Mouse (Mus musculus) gastrocnemius, adult 8-10 months (tissue): ENCODE results near the gene Tchh. TPM values are rescaled to one million over a fixed set of nuclear protein-coding genes. Genes with fewer than 3 reads are reported as not detected.
"Not testable (repeated sequence)": the region's sequence is repeated elsewhere in the genome, so short reads cannot be mapped to it uniquely, and the experiment has no call there.

Source experiments
- DNase-seq, 2 experiments: peaks; one replicate each; pipeline ENCODE4 v3.0.0; 2022; ENCODE audit warnings: low spot score in 2 of 2
- microRNA-seq: library from miRNA; unstranded; fragments of <30 nt; microRNA quantifications from one replicate; pipeline ENCODE4 v1.2.0, GENCODE M21; 2022
- total RNA-seq, 4 experiments: library from RNA; stranded (reverse); gene quantifications; 2 replicates each; pipeline ENCODE4 v1.2.4; 2022

Tchh gene
- total RNA-seq, 4 experiments from 2014 or later, result 0.05 TPM; not detected in 2

- no peak for DNase-seq
Observed at GRCm38 (mm10) chr3:93493992-93494391, 51.9 kb downstream of the Tchh start.

DNA sequence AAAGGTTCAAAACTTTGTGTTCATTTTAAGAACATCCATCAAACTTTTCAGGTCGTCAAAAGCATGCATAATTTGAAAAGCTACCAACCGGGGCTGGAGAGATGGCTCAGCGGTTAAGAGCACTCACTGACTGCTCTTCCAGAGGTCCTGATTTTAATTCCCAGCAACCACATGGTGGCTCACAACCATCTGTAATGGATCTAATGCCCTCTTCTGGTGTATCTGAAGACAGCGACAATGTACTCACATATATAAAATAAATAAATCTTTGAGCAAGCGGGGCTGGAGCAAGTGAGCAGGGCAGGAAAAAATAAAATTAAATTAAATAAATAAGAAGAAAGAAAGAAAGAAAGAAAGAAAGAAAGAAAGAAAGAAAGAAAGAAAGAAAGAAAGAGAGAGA, 52.6 kb downstream of the Tchh start:
- DNase-seq, result not testable (repeated sequence)

GRCm38 (mm10) chr3:93497131-93497530, 55.0 kb downstream of the Tchh start:
- DNase-seq, result no peak

Small RNAs within 50 kb of the gene (microRNA-seq; reads per million reads assigned to microRNA genes)
- gene Gm22752, result not detected

Other genes with a start within 250 kb of the Tchh start
- gene Flg2, start 245.1 kb upstream of the Tchh start, total RNA-seq, result not detected
- gene Flg, start 168.8 kb upstream of the Tchh start, total RNA-seq, result not detected
- gene Hrnr, start 122.6 kb upstream of the Tchh start, total RNA-seq, result not detected
- gene Rptn, start 48.6 kb upstream of the Tchh start, total RNA-seq, result not detected
- not detected for gene Tchhl1, start 26.4 kb downstream of the Tchh start, total RNA-seq
- 10 to 100 TPM; 14.8 to 39.6 (median 19.8) TPM for gene S100a11, start 78.2 kb downstream of the Tchh start, total RNA-seq
- gene S100a10, start 112.8 kb downstream of the Tchh start, total RNA-seq, result 10 to 100 TPM; 16.5 to 34.3 (median 26.9) TPM
- gene Tdpoz2, start 210.4 kb downstream of the Tchh start, total RNA-seq, result not detected
- gene Tdpoz1, start 234.0 kb downstream of the Tchh start, total RNA-seq, result not detected